Mouse (Mus musculus) liver, embryonic 14.5 days (tissue): ENCODE results near the gene Col1a2.

Source experiments
- CTCF ChIP-seq: IDR thresholded peaks from 2 replicates; pipeline ENCODE4 v1.5.1; 2016; ENCODE audit warnings: antibody characterized with exemption, low read depth, control low read depth
- EP300 ChIP-seq: IDR thresholded peaks from 2 replicates; pipeline ENCODE4 v1.6.1; 2016; ENCODE audit warnings: antibody characterized with exemption, low read depth

GRCm38 (mm10) chr6:4532898-4533297 is 28.3 kb downstream of the Col1a2 start:
- no peak for TF ChIP-seq CTCF
- TF ChIP-seq EP300 = no peak
